Mouse (Mus musculus): ENCODE results near the gene Xrn1.

GRCm38 (mm10) chr9:96028818-96029217 lies 74.3 kb downstream of the Xrn1 start:
- TF ChIP-seq POLR2A (IDR thresholded peaks at IDR 0.05; ENCODE audit: borderline replicate concordance, insufficient read depth, low read length): no peak
- TF ChIP-seq CTCF (IDR thresholded peaks at IDR 0.05; ENCODE audit: borderline replicate concordance, insufficient read depth, low read depth, low read length): peak; percentile 52

All from cerebellum, adult 2 months (tissue).